Mouse (Mus musculus) small intestine, adult 2 months (tissue): ENCODE results near the gene Nyap1.

Experiments
- CTCF ChIP-seq: fragments of 200-500 bp; IDR thresholded peaks from 2 replicates; pipeline ENCODE4 v1.5.1; 2012; ENCODE audit warnings: low read depth, mild to moderate bottlenecking, control low read depth, inconsistent platforms, low read length, moderate library complexity, mixed read lengths; ENCODE audit not compliant: insufficient replicate concordance, insufficient read length; ENCODE audit errors: extremely low read depth
- POLR2A ChIP-seq: fragments of 200-500 bp; IDR thresholded peaks from 2 replicates; pipeline ENCODE4 v1.6.1; 2012; ENCODE audit warnings: low read depth, mild to moderate bottlenecking, control low read depth, inconsistent platforms, low read length, moderate library complexity

GRCm38 (mm10) chr5:137755425-137755824 is 14.0 kb upstream of the Nyap1 start:
- TF ChIP-seq POLR2A (no peak), CTCF (no peak)
